Mouse (Mus musculus): ENCODE data around the gene Atxn7l3. TPM values are rescaled to one million over a fixed set of nuclear protein-coding genes. Genes with fewer than 3 reads are reported as not detected.

Atxn7l3 gene
- total RNA-seq, 2 experiments from 2014 or later, result 236 to 242 TPM

DNA sequence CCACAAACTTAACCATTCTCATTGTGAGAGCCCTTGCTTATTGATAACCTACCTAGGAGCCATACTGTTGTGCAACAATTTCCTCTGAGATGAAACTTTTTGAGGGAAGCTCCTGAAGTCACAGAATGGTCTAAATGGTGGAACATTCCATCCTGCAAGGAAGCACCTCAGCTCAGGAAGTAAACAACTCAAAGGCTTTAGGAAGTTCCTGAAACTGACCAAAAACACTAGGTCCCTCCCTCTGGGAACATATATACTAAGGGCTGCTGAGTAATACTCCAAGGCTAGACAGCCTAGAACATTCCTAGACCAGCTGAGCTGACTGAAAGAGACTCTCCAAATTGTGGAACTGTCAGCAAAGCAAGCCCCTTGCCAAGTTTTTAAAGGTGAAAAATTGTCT lies 36.6 kb upstream of the Atxn7l3 start:
- Histone ChIP-seq H3K27ac (no peak overlapping the region), H3K4me3 (no peak overlapping the region)
- intact Hi-C loops (cut with DNase I), result no loop called here
- TF ChIP-seq CTCF (IDR thresholded peaks at IDR 0.05), result no peak
- DNase-seq (ENCODE audit: extremely low spot score in 1 of 2, low spot score in 2 of 2), result no peak

DNA sequence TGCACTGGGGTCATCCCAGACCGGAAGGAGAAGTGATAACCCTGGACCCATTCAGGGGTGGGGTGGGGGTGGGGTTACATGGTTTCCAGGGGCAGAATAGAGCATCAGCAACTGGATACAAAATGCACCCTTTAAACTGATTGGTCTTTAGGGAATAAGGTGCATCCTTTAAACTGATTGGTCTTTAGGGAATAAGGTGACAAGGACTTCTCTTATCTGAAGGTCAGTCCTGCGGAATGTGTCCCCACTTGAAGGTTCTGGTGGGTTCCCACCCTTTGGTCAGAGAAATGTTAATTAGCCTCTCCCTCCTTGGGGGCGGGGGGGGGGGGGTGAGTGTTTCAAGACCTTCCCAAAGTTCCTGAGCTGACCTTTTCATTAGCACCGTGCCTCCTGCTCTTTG lies 35.4 kb upstream of the Atxn7l3 start:
- Histone ChIP-seq H3K4me3 (no peak overlapping the region), H3K27ac (no peak overlapping the region)
- intact Hi-C loops (cut with DNase I), result no loop called here
- TF ChIP-seq CTCF (IDR thresholded peaks at IDR 0.05), result no peak
- no peak for DNase-seq (ENCODE audit: extremely low spot score in 1 of 2, low spot score in 2 of 2)

DNA sequence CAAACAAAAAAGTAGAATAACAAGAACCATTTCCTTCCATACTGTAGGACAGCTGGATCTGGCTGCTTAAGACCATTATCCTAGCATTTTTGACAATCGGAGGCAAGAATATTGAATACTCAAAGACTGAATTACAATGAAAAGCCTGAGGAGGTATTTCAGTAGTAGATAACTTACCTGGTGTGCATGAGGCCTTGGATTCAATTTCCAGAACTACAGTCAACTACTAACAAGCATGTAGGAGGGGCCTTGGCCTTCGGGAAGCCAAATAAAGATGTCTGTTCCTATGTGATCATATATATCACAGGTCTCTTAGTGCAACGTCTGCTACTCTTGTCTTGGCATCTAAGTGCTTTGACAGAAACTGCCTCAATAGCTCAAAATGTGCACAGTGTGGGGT lies 33.6 kb upstream of the Atxn7l3 start:
- intact Hi-C loops (cut with DNase I), result no loop called here
- no peak for TF ChIP-seq CTCF (IDR thresholded peaks at IDR 0.05)
- Histone ChIP-seq H3K27ac (no peak overlapping the region), H3K4me3 (no peak overlapping the region)
- DNase-seq (ENCODE audit: extremely low spot score in 1 of 2, low spot score in 2 of 2), result no peak

DNA sequence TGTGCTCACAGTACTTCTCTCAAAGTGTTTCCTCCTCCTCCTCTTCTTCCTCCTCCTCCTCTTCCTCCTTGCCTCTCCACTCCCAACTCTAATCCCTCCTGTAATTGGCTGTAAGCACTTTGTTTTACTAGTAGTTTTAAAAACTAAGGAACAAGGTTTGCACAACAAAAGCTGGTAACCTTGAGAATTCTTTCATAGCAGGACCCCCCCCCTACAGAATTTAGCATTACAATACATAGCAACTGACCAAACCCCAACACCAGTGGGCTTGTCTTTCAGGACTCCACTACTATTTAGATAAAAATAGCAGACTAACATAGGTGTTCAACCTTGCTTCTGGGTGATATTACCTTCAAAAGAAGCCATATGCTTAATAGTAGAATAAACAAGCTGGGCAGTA lies 33.1 kb upstream of the Atxn7l3 start:
- no peak for TF ChIP-seq CTCF (IDR thresholded peaks at IDR 0.05)
- H3K27ac ChIP-seq, result no peak overlapping the region
- no peak overlapping the region for H3K4me3 ChIP-seq
- intact Hi-C loops (cut with DNase I), result no loop called here
- no peak for DNase-seq (ENCODE audit: extremely low spot score in 1 of 2, low spot score in 2 of 2)

DNA sequence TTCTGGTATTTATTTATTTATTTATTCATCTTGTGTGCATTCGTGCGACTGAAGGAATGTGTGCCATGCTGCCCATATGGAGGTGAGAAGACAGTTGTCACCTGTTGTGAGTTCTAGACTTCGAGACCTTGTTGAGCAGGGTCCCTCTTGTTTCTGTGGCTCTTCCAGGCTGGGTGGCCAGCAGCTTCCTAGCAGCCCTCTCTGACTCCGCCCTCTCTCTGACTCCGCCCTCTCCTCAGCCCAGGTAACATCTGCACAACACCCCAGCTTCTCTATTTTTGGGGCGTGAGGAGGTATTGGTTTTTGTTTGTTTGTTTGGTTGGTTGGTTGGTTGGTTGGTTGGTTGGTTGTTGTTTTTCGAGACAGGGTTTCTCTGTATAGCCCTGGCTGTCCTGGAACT lies 31.4 kb upstream of the Atxn7l3 start:
- TF ChIP-seq CTCF (IDR thresholded peaks at IDR 0.05), result no peak
- Histone ChIP-seq H3K4me3 (no peak overlapping the region), H3K27ac (no peak overlapping the region)
- DNase-seq (ENCODE audit: extremely low spot score in 1 of 2, low spot score in 2 of 2), result no peak
- intact Hi-C loops (cut with DNase I), result no loop called here

DNA sequence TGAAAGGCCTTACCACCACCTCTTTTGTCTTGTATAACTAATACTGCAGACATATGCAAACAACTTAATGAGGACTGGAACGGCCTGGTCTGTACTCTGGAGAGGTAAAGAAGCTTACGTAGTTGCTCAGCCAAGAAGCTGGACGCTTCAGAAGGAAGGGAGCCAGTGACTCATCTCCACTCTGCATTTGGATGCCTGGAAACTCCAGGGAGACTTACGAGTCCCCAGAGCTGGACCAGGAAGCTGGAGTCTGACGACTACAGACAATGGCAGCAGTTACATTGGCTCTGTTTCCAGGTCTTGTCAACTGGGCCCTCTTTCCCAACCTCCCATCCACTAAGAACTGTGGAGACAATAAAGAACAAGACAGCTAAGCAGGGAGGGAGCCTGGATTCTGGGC lies 30.8 kb upstream of the Atxn7l3 start:
- Histone ChIP-seq H3K27ac (no peak overlapping the region), H3K4me3 (no peak overlapping the region)
- DNase-seq (ENCODE audit: extremely low spot score in 1 of 2, low spot score in 2 of 2), result no peak
- intact Hi-C loops (cut with DNase I), result no loop called here
- no peak for TF ChIP-seq CTCF (IDR thresholded peaks at IDR 0.05)

DNA sequence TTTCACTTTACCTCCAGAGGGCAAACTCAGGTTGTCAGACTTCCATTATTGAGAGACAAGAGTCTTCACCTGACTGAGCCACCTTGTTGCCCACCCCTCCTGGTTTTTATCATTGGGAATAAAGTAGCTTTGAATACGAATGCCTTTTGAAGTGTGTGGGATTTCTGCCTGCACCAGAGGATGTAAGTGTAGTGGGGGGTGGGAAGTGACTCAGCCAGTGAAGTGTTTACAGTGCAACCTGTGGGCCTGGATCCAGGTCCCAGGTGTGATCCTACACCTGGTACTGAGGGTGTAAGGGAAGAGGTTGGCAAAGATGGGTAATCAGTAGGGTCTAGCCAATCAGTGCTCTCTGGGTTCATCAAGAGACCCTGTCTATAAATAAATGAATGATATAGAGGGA lies 27.1 kb upstream of the Atxn7l3 start:
- DNase-seq (ENCODE audit: extremely low spot score in 1 of 2, low spot score in 2 of 2), result no peak
- Histone ChIP-seq H3K4me3 (no peak overlapping the region), H3K27ac (no peak overlapping the region)
- no peak for TF ChIP-seq CTCF (IDR thresholded peaks at IDR 0.05)
- intact Hi-C loops (cut with DNase I), result no loop called here

DNA sequence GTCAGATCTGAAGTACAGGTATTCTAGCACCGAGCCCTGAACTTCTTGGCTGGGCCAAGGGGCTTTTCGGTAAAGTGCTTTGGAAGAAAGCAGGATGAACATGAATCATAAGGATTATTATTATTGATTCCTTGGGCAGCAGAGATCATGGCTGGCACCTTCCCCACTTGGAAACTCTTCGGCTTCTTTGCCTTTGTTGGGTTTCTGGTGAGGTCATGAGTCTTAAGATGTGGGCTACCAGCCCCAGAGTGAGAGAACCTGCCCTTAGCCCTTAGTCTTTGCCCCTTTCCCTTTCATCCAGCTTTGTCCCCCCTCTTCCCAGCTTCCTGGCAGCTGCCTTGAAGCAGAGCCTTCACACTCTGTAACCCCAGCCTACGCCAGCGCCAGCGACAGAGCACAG lies 25.5 kb upstream of the Atxn7l3 start:
- DNase-seq (ENCODE audit: extremely low spot score in 1 of 2, low spot score in 2 of 2), result no peak
- Histone ChIP-seq H3K27ac (no peak overlapping the region), H3K4me3 (no peak overlapping the region)
- intact Hi-C loops (cut with DNase I), result no loop called here
- no peak for TF ChIP-seq CTCF (IDR thresholded peaks at IDR 0.05)

DNA sequence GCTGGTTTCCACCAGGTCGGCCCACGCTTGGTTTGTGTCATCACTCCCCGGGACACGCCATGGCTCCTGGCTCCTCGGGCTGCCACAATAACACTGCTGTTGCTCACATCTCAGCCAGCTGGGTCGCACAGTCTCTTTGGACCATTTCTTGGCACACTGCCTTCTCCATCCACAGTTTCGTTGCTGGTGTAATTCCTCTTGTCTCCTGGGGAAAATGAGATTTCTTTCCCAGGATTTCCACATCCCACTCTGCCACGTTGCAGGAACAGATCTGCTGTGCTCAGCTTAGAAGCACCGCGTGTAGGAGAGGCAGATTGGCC lies 24.2 kb upstream of the Atxn7l3 start:
- intact Hi-C loops (cut with DNase I), result loop anchor here (1.0 kb wide), 1 partner anchor 73 kb away; the partner anchor contains the start of gene Rundc3a
- peak overlapping the region; percentile 80 for H3K4me3 ChIP-seq

DNA sequence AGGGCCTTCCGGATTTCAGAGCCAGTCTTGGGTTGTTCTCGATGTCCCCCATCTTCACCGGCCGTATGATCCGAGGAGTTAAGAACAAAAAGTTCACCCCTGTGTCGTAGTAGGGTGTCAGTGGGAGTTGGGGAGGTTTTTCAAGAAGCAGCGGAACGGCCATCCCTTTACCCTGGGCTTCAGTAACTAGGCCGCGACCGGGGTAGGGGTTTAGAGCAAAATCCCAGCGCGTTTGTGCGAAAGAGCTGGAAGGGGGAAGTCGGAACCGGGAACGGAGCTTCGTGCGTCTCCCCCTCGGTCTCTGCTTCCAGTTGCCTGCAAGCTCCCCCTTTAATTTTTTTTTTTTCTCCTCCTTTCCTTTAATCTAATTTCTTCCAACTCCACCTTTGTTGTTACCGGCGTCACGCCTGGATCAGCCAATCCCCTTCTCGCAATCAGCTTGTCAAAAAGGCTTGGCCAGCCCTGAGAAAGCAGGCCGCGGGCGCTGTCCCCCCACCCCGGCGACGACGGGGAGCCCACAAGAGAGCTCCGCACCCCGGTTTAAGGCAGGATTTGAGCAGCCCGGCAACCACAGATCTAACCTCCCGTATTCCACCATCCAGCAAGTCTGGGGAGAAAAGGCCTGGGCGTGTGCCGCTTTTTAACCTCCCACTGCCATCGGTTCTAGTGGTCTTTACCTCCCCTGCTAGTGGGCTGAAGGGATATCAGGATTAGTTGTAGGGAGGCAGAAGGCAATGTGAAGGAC lies 23.7 kb upstream of the Atxn7l3 start:
- DNase-seq (ENCODE audit: extremely low spot score in 1 of 2, low spot score in 2 of 2), result peak; percentile 87 to 90
- intact Hi-C loops (cut with DNase I), result loop anchor here (1.0 to 10.0 kb wide), 2 partner anchors 73 to 235 kb away; partner anchors contain the start of genes Gpatch8 and Rundc3a
- H3K27ac ChIP-seq, result peak overlapping the region; percentile 94
- peak overlapping the region; percentile 80 for H3K4me3 ChIP-seq
- no peak for TF ChIP-seq CTCF (IDR thresholded peaks at IDR 0.05)

More for the DNA sequence above, 24.2 kb upstream of the Atxn7l3 start:
- peak; percentile 32 for TF ChIP-seq CTCF (IDR thresholded peaks at IDR 0.05)
- DNase-seq (ENCODE audit: extremely low spot score in 1 of 2, low spot score in 2 of 2), result peak; percentile 69 to 71
- H3K27ac ChIP-seq, result peak overlapping the region; percentile 94

DNA sequence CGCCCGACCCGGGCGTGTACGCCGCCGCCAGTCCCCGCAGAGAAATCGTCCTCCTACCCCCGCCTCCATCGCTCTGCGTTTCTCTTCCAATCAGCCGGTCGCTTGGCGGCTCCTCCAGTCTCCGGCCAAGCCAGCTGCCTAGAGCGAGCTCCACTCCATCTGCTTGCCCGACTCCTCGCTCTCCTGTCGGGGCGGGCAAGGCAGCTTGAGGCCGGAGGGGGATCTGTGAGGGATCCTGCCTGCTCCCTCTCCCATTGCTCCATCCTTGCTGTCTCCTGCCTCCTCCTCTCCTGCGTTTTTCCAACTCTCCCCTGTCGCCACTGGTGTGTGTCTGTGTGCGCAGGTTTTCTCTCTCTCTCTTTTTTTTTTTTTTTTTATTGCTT lies 23.0 kb upstream of the Atxn7l3 start, which contains the start of gene Ubtf:
Gene Ubtf (minus strand): TSS at position 333 of the 383 bp plus-strand sequence.
- Histone ChIP-seq H3K4me3 (peak within 1 kb of the TSS; percentile 80), H3K27ac (peak within 1 kb of the TSS; percentile 94)
- peak; percentile 82 for DNase-seq (ENCODE audit: extremely low spot score in 1 of 2, low spot score in 2 of 2)
- TF ChIP-seq CTCF (IDR thresholded peaks at IDR 0.05), result no peak
- intact Hi-C loops (cut with DNase I), result loop anchor here (10.0 kb wide), 1 partner anchor 235 kb away; the partner anchor contains the start of gene Gpatch8

DNA sequence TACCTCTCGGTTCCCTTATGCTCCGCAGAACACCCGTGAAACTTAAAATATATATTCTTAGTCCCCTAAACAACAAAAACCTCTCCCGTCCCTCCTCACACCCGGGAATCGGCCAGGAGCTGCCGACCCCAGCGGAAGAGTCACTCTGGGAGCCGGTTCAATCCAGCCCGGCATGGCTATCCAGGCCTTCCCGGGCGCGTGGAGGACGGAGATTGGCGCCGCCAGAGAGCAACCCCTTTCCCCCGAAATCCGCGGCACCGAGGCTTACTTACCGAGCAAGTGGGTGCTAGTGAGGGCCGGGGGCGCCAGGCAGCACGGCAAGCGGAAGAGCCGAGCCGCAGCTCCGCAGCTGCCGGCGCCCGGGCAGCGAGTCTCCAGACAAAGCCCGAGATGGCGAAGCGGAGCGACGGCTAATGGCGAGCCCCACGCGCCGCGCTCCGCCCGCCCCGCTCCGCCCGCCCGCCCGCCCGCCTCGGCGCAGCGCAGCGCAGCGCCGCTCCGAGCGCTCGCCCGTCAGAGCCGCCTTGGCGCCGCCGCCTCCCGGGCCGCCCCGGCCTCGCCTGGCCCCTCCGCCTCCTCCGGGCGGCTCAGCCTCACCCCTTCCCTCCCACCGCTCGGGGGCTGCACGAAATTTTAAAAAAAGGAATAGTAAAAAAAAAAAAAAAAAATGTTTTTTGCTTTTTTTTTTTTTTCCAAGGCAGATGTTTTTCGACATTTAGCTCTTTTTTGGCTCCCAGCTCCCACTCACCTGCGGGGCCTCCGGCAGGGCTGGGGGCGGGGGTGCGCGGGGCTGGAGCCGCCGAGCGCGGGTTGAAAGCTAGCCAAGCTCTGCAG lies 22.4 kb upstream of the Atxn7l3 start:
- intact Hi-C loops (cut with DNase I), result loop anchor here (10.0 kb wide), 1 partner anchor 236 kb away; the partner anchor contains the start of gene Gpatch8
- peak overlapping the region; percentile 94 for H3K27ac ChIP-seq
- no peak for TF ChIP-seq CTCF (IDR thresholded peaks at IDR 0.05)
- DNase-seq (ENCODE audit: extremely low spot score in 1 of 2, low spot score in 2 of 2), result peak; percentile 60 to 64
- peak overlapping the region; percentile 80 for H3K4me3 ChIP-seq
